Mouse (Mus musculus): ENCODE measurements around the gene Maneal. TPM values are rescaled to one million over a fixed set of nuclear protein-coding genes. Genes with fewer than 3 reads are reported as not detected.
A peak's percentile ranks its signal among the peaks of the same experiment; 100 is the strongest.

Maneal gene
- polyA plus RNA-seq, 1 experiment from 2014 or later = 0.42 TPM

GRCm38 (mm10) chr4:124843493-124843892 lies 18.5 kb downstream of the Maneal start:
- H3K9me3 ChIP-seq = no peaks in the 10 kb centered on the region
- no peak overlapping the region for H3K4me3 ChIP-seq
- 54% methylated on average over 11 of the region's 11 CpGs for WGBS
- peaks cover 6% of the 10 kb centered on the region for H3K4me1 ChIP-seq
- H3K4me2 ChIP-seq = no peak overlapping the region
- ATAC-seq (ENCODE audit: borderline replicate concordance, extremely low read depth, low FRiP score, low TSS enrichment) = 0 out of 2 replicates have a peak, but pooled peaks have one; percentile 30
- H3K27ac ChIP-seq = no peak overlapping the region
- no peaks in the 10 kb centered on the region for H3K27me3 ChIP-seq
- no peak overlapping the region for H3K9ac ChIP-seq
- H3K36me3 ChIP-seq = peaks cover 33% of the 10 kb centered on the region

- no peak for ATAC-seq (ENCODE audit: borderline replicate concordance, extremely low read depth, low FRiP score, low TSS enrichment)
- 93% methylated on average over 1 of the region's 1 CpGs for WGBS
- no peak overlapping the region for H3K4me3 ChIP-seq
- no peak overlapping the region for H3K27ac ChIP-seq
- peaks cover 42% of the 10 kb centered on the region for H3K36me3 ChIP-seq
- no peaks in the 10 kb centered on the region for H3K9me3 ChIP-seq
- H3K27me3 ChIP-seq = no peaks in the 10 kb centered on the region
- no peak overlapping the region for H3K9ac ChIP-seq
- H3K4me2 ChIP-seq = no peak overlapping the region
- H3K4me1 ChIP-seq = no peaks in the 10 kb centered on the region
Measured at GRCm38 (mm10) chr4:124840998-124841397, 21.0 kb downstream of the Maneal start.

- no peaks in the 10 kb centered on the region for H3K27me3 ChIP-seq
- H3K4me3 ChIP-seq = no peak overlapping the region
- H3K9me3 ChIP-seq = no peaks in the 10 kb centered on the region
- WGBS = 83% methylated on average over 14 of the region's 14 CpGs
- no peak overlapping the region for H3K27ac ChIP-seq
- H3K9ac ChIP-seq = no peak overlapping the region
- H3K4me2 ChIP-seq = no peak overlapping the region
- no peaks in the 10 kb centered on the region for H3K4me1 ChIP-seq
- no peak for ATAC-seq (ENCODE audit: borderline replicate concordance, extremely low read depth, low FRiP score, low TSS enrichment)
- peaks cover 42% of the 10 kb centered on the region for H3K36me3 ChIP-seq
Measured at GRCm38 (mm10) chr4:124838035-124838700, 23.8 kb downstream of the Maneal start.

GRCm38 (mm10) chr4:124832796-124833195 lies 29.2 kb downstream of the Maneal start:
- H3K9me3 ChIP-seq = no peaks in the 10 kb centered on the region
- H3K4me3 ChIP-seq = no peak overlapping the region
- no peaks in the 10 kb centered on the region for H3K4me1 ChIP-seq
- 93% methylated on average over 10 of the region's 10 CpGs for WGBS
- no peak overlapping the region for H3K27ac ChIP-seq
- H3K36me3 ChIP-seq = peaks cover 19% of the 10 kb centered on the region; the same call in 1 of the 2 replicates
- H3K27me3 ChIP-seq = no peaks in the 10 kb centered on the region
- H3K4me2 ChIP-seq = no peak overlapping the region
- ATAC-seq (ENCODE audit: borderline replicate concordance, extremely low read depth, low FRiP score, low TSS enrichment) = no peak
- H3K9ac ChIP-seq = no peak overlapping the region

- no peaks in the 10 kb centered on the region for H3K4me1 ChIP-seq
- 61% methylated on average over 5 of the region's 5 CpGs for WGBS
- H3K27ac ChIP-seq = no peak overlapping the region
- H3K36me3 ChIP-seq = peaks cover 37% of the 10 kb centered on the region
- H3K4me2 ChIP-seq = no peak overlapping the region
- no peak overlapping the region for H3K9ac ChIP-seq
- no peaks in the 10 kb centered on the region for H3K27me3 ChIP-seq
- no peak overlapping the region for H3K4me3 ChIP-seq
- ATAC-seq (ENCODE audit: borderline replicate concordance, extremely low read depth, low FRiP score, low TSS enrichment) = no peak
- H3K9me3 ChIP-seq = no peaks in the 10 kb centered on the region
Measured at GRCm38 (mm10) chr4:124829671-124830070, 32.3 kb downstream of the Maneal start.

GRCm38 (mm10) chr4:124825371-124825965 lies 36.5 kb downstream of the Maneal start:
- WGBS = 95% methylated on average over 21 of the region's 21 CpGs
- ATAC-seq (ENCODE audit: borderline replicate concordance, extremely low read depth, low FRiP score, low TSS enrichment) = no peak
- H3K36me3 ChIP-seq = peaks cover 35% of the 10 kb centered on the region
- H3K27me3 ChIP-seq = no peaks in the 10 kb centered on the region
- no peak overlapping the region for H3K9ac ChIP-seq
- H3K4me1 ChIP-seq = no peaks in the 10 kb centered on the region
- H3K27ac ChIP-seq = no peak overlapping the region
- H3K4me3 ChIP-seq = no peak overlapping the region
- H3K9me3 ChIP-seq = no peaks in the 10 kb centered on the region
- no peak overlapping the region for H3K4me2 ChIP-seq

- H3K27ac ChIP-seq = no peak overlapping the region
- H3K4me2 ChIP-seq = no peak overlapping the region
- H3K36me3 ChIP-seq = peaks cover 35% of the 10 kb centered on the region
- WGBS = 95% methylated on average over 6 of the region's 6 CpGs
- no peak for ATAC-seq (ENCODE audit: borderline replicate concordance, extremely low read depth, low FRiP score, low TSS enrichment)
- H3K4me1 ChIP-seq = no peaks in the 10 kb centered on the region
- no peaks in the 10 kb centered on the region for H3K27me3 ChIP-seq
- no peaks in the 10 kb centered on the region for H3K9me3 ChIP-seq
- no peak overlapping the region for H3K9ac ChIP-seq
- no peak overlapping the region for H3K4me3 ChIP-seq
Measured at GRCm38 (mm10) chr4:124824967-124825366, 37.0 kb downstream of the Maneal start.

GRCm38 (mm10) chr4:124818832-124819231 lies 43.1 kb downstream of the Maneal start:
- Histone ChIP-seq H3K27me3 (no peaks in the 10 kb centered on the region), H3K36me3 (peaks cover 7% of the 10 kb centered on the region; the same call in 1 of the 2 replicates), H3K9ac (no peak overlapping the region), H3K4me1 (peaks cover 7% of the 10 kb centered on the region; the same call in 1 of the 2 replicates), H3K27ac (no peak overlapping the region), H3K4me2 (no peak overlapping the region), H3K4me3 (no peak overlapping the region), H3K9me3 (no peaks in the 10 kb centered on the region)
- 96% methylated on average over 4 of the region's 4 CpGs for WGBS
- ATAC-seq (ENCODE audit: borderline replicate concordance, extremely low read depth, low FRiP score, low TSS enrichment) = no peak

GRCm38 (mm10) chr4:124817803-124818202 lies 44.2 kb downstream of the Maneal start:
- no peak overlapping the region for H3K4me2 ChIP-seq
- H3K4me1 ChIP-seq = peaks cover 7% of the 10 kb centered on the region; the same call in 1 of the 2 replicates
- no peaks in the 10 kb centered on the region for H3K27me3 ChIP-seq
- no peak overlapping the region for H3K9ac ChIP-seq
- 17% methylated on average over 6 of the region's 6 CpGs for WGBS
- no peak overlapping the region for H3K4me3 ChIP-seq
- no peaks in the 10 kb centered on the region for H3K9me3 ChIP-seq
- no peak overlapping the region for H3K27ac ChIP-seq
- H3K36me3 ChIP-seq = peaks cover 10% of the 10 kb centered on the region; the same call in 1 of the 2 replicates
- ATAC-seq (ENCODE audit: borderline replicate concordance, extremely low read depth, low FRiP score, low TSS enrichment) = peak; percentile 83

GRCm38 (mm10) chr4:124815901-124816300 lies 46.1 kb downstream of the Maneal start:
- Histone ChIP-seq H3K27ac (no peak overlapping the region), H3K4me1 (peaks cover 7% of the 10 kb centered on the region; the same call in 1 of the 2 replicates), H3K4me3 (no peak overlapping the region), H3K9me3 (no peaks in the 10 kb centered on the region), H3K36me3 (peaks cover 3% of the 10 kb centered on the region; the same call in 1 of the 2 replicates), H3K4me2 (no peak overlapping the region), H3K9ac (no peak overlapping the region), H3K27me3 (no peaks in the 10 kb centered on the region)
- ATAC-seq (ENCODE audit: borderline replicate concordance, extremely low read depth, low FRiP score, low TSS enrichment) = no peak
- WGBS = 90% methylated on average over 11 of the region's 11 CpGs

GRCm38 (mm10) chr4:124811347-124811975 lies 50.5 kb downstream of the Maneal start:
- no peaks in the 10 kb centered on the region for H3K9me3 ChIP-seq
- ATAC-seq (ENCODE audit: borderline replicate concordance, extremely low read depth, low FRiP score, low TSS enrichment) = no peak
- H3K4me1 ChIP-seq = no peaks in the 10 kb centered on the region
- H3K36me3 ChIP-seq = peaks cover 7% of the 10 kb centered on the region
- no peak overlapping the region for H3K9ac ChIP-seq
- no peak overlapping the region for H3K27ac ChIP-seq
- no peak overlapping the region for H3K4me3 ChIP-seq
- H3K27me3 ChIP-seq = no peaks in the 10 kb centered on the region
- 69% methylated on average over 9 of the region's 9 CpGs for WGBS
- H3K4me2 ChIP-seq = no peak overlapping the region

- WGBS = 82% methylated on average over 7 of the region's 7 CpGs
- H3K36me3 ChIP-seq = peaks cover 18% of the 10 kb centered on the region
Measured at GRCm38 (mm10) chr4:124810056-124810455, 51.9 kb downstream of the Maneal start.

More at GRCm38 (mm10) chr4:124810056-124810455, 51.9 kb downstream of the Maneal start:
- Histone ChIP-seq H3K4me2 (no peak overlapping the region), H3K4me3 (no peak overlapping the region), H3K4me1 (no peaks in the 10 kb centered on the region), H3K27me3 (no peaks in the 10 kb centered on the region), H3K9me3 (no peaks in the 10 kb centered on the region), H3K27ac (no peak overlapping the region), H3K9ac (no peak overlapping the region)
- ATAC-seq (ENCODE audit: borderline replicate concordance, extremely low read depth, low FRiP score, low TSS enrichment) = no peak

Data from lung, embryonic 15.5 days (tissue).